Mouse (Mus musculus): ENCODE results near the gene Cox6b1. TPM values are rescaled to one million over a fixed set of nuclear protein-coding genes. Genes with fewer than 3 reads are reported as not detected.
A peak's percentile ranks its signal among the peaks of the same experiment; 100 is the strongest.

Gene Cox6b1
- polyA plus RNA-seq (2015; fragmentation: Nextera tagmentation; extraction: Ambion mirVana) = 899 and 915 TPM in 2 replicates

DNA sequence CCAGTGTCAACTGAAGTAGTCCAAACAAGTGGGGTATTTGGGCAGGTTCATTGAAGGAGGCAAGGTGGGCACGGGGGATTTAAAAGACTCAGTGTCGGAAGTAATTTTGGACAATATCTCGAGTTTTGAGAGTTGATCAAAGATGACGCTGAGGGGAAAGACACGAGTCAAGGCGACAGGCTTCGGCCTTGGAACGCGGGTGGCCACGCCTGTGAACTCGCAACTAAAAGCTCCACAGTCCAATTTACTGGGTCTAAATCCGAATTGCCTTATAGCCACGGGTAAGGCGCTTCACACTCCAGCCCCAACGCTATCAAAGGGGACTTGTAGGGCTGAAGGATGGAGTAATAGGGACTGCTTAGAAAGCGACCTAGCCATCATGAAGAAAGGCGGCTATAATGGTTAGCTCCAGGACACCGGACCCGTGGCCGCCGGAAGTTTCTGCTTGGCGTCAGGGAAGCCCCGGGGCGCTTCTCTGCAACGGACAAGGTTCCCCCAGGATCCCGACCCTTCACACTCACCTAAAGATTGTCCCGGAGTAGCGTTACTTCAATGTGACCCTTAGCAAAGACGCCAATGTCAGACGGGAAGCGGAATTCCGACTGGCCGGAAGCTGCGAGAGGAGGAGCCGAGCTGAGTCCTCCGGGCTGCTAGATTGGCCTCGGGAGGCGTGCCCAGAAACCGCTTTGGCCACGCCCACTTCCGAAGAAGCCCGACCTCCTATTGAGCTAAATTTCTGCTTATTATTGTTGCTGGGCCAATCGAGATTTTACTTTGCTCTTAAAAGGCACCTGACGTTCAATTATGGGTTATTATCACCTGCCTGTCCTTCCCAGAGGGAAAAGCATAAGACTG is at the start of gene Cox6b1:
Gene Cox6b1 (minus strand): TSS at position 622 of the 855 bp plus-strand sequence.
- peak within 1 kb of the TSS; percentile 64 for H3K9ac ChIP-seq (replicated peaks)
- peak within 1 kb of the TSS; percentile 62 for H3K27ac ChIP-seq (replicated peaks)
- peak; percentile 94 for ATAC-seq (replicated peaks)
- peaks cover 28% of the 10 kb centered on the region for H3K36me3 ChIP-seq
- H3K4me3 ChIP-seq = peak within 1 kb of the TSS; percentile 57
- H3K4me2 ChIP-seq (replicated peaks) = peak within 1 kb of the TSS; percentile 85
- no peaks in the 10 kb centered on the region for H3K9me3 ChIP-seq
- no peaks in the 10 kb centered on the region for H3K27me3 ChIP-seq
- peaks cover 14% of the 10 kb centered on the region for H3K4me1 ChIP-seq
- under 1% methylated on average over 44 of the region's 44 CpGs for WGBS

DNA sequence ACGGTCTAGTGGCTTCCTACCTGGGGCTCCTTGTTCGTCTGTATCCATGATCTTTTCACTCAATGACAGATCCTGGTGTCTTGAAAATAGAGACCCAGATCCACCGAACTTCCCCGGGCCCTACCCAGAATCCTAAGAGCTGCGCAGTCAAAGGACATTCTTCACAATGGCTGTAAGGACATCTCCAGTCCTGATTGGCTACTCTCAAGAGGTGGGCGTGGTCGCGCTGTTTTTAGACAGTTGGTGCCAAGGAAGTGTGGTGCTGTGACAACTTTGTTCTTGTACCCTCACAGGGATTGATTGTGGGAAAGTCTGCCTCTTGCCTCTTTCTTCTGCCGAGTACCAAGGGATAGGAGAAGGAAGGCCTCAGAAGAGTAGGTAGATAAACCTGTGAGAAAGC is 45.5 kb upstream of the Cox6b1 start, which contains the start of gene Pmis2:
Gene Pmis2 (minus strand): TSS at position 126 of the 400 bp plus-strand sequence.
- H3K9me3 ChIP-seq = no peaks in the 10 kb centered on the region
- 82% methylated on average over 9 of the region's 9 CpGs for WGBS

GRCm38 (mm10) chr7:30669229-30669628 is 43.3 kb upstream of the Cox6b1 start:
- H3K4me3 ChIP-seq = no peak overlapping the region
- H3K36me3 ChIP-seq = no peaks in the 10 kb centered on the region
- H3K4me1 ChIP-seq = peaks cover 10% of the 10 kb centered on the region
- no peak overlapping the region for H3K4me2 ChIP-seq (replicated peaks)
- no peak for ATAC-seq (replicated peaks)
- no peaks in the 10 kb centered on the region for H3K9me3 ChIP-seq
- H3K27ac ChIP-seq (replicated peaks) = no peak overlapping the region
- WGBS = 50% methylated on average over 3 of the region's 3 CpGs
- peaks cover 4% of the 10 kb centered on the region; the same call in 1 of the 2 replicates for H3K27me3 ChIP-seq
- no peak overlapping the region for H3K9ac ChIP-seq (replicated peaks)

More for the DNA sequence above, 45.5 kb upstream of the Cox6b1 start, which contains the start of gene Pmis2:
- H3K27ac ChIP-seq (replicated peaks) = no peak within 1 kb of the TSS
- H3K27me3 ChIP-seq = peaks cover 12% of the 10 kb centered on the region; the same call in 1 of the 2 replicates
- H3K4me3 ChIP-seq = no peak within 1 kb of the TSS
- no peak within 1 kb of the TSS for H3K4me2 ChIP-seq (replicated peaks)
- no peaks in the 10 kb centered on the region for H3K4me1 ChIP-seq
- ATAC-seq (replicated peaks) = no peak
- H3K9ac ChIP-seq (replicated peaks) = no peak within 1 kb of the TSS
- no peaks in the 10 kb centered on the region for H3K36me3 ChIP-seq

DNA sequence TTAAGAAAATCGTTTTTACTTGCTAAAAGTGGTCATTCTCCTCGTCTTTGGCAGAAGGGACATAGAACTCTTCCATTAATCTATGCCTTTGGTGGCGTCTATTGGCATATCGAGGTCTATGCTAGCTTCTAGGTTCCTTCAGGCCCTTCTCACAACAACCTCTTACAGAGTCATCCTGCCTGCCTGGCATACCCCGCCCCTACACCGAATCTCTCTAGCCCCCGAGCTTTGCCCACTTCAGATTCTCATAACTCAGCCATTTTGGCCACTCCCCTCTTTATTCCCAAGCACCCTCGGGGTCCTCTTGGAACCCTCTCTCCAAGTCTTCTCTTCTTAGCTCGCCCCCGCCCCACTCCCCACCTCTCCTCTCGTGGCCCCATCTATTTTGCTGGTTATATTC is 39.4 kb upstream of the Cox6b1 start:
- Histone ChIP-seq H3K4me2 (replicated peaks) (peak overlapping the region; percentile 82), H3K9me3 (no peaks in the 10 kb centered on the region), H3K27ac (replicated peaks) (peak overlapping the region; percentile 81), H3K4me1 (peaks cover 14% of the 10 kb centered on the region), H3K4me3 (peak overlapping the region; percentile 62), H3K27me3 (peaks cover 4% of the 10 kb centered on the region; the same call in 1 of the 2 replicates), H3K9ac (replicated peaks) (peak overlapping the region; percentile 72), H3K36me3 (peaks cover 11% of the 10 kb centered on the region; the same call in 1 of the 2 replicates)
- peak; percentile 69 for ATAC-seq (replicated peaks)
- 10% methylated on average over 11 of the region's 11 CpGs for WGBS

DNA sequence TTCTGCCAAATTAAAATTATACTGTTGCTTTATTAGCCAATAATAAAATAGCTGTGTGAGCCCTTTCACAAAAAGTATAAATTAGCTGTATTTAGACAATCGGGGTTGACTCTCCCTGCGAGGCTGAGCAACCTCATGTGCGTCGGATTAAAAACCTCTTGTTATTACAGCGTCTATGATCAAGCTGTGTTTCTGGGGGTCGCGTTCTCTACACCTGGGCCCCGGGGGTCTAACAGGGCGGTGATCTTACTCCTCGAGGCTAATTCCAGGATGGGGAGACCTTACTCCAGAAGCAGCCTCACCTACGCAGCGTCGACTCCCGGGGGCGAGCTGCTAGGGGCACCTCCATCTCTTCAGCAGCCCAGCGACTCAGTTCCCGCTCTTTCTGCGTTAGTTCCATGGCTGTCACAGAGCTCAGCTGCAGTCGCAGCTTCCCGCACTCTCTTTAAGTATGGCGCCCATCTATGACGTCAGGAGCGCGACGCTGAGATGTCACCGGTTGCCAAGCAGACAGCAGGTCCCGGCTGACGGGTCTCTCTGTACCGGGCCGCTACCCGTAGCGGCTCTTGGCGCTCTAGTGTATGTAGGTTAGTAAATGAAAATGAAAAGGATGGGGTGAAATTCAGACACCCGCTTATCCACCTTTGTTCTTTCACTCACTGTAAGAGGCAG is 38.7 kb upstream of the Cox6b1 start, which contains the start of gene Haus5:
Gene Haus5 (minus strand): TSS at position 466 of the 672 bp plus-strand sequence.
- WGBS = under 1% methylated on average over 34 of the region's 34 CpGs
- H3K9ac ChIP-seq (replicated peaks) = peak within 1 kb of the TSS; percentile 72
- ATAC-seq (replicated peaks) = peak; percentile 96

GRCm38 (mm10) chr7:30649591-30650540 is 23.9 kb upstream of the Cox6b1 start, which contains the start of gene Rbm42:
Gene Rbm42 (minus strand): TSS chr7:30650317.
- no peaks in the 10 kb centered on the region for H3K27me3 ChIP-seq
- H3K4me3 ChIP-seq = peak within 1 kb of the TSS; percentile 69
- H3K9me3 ChIP-seq = no peaks in the 10 kb centered on the region
- H3K27ac ChIP-seq (replicated peaks) = peak within 1 kb of the TSS; percentile 74
- H3K4me1 ChIP-seq = peaks cover 17% of the 10 kb centered on the region
- H3K36me3 ChIP-seq = peaks cover 43% of the 10 kb centered on the region
- H3K4me2 ChIP-seq (replicated peaks) = peak within 1 kb of the TSS; percentile 92
- H3K9ac ChIP-seq (replicated peaks) = peak within 1 kb of the TSS; percentile 90
- 2% methylated on average over 59 of the region's 59 CpGs for WGBS
- peak; percentile 99 for ATAC-seq (replicated peaks)

More for the DNA sequence above, 38.7 kb upstream of the Cox6b1 start, which contains the start of gene Haus5:
- peak within 1 kb of the TSS; percentile 62 for H3K4me3 ChIP-seq
- H3K27me3 ChIP-seq = peaks cover 4% of the 10 kb centered on the region; the same call in 1 of the 2 replicates
- peaks cover 14% of the 10 kb centered on the region for H3K4me1 ChIP-seq
- peak within 1 kb of the TSS; percentile 82 for H3K4me2 ChIP-seq (replicated peaks)
- peak within 1 kb of the TSS; percentile 81 for H3K27ac ChIP-seq (replicated peaks)
- H3K9me3 ChIP-seq = no peaks in the 10 kb centered on the region
- H3K36me3 ChIP-seq = peaks cover 11% of the 10 kb centered on the region; the same call in 1 of the 2 replicates

GRCm38 (mm10) chr7:30639083-30639482 is 13.1 kb upstream of the Cox6b1 start:
- no peak for ATAC-seq (replicated peaks)
- H3K27ac ChIP-seq (replicated peaks) = no peak overlapping the region
- no peak overlapping the region for H3K9ac ChIP-seq (replicated peaks)
- H3K4me2 ChIP-seq (replicated peaks) = no peak overlapping the region
- H3K36me3 ChIP-seq = peaks cover 42% of the 10 kb centered on the region
- no peak overlapping the region for H3K4me3 ChIP-seq
- peaks cover 4% of the 10 kb centered on the region for H3K4me1 ChIP-seq
- no peaks in the 10 kb centered on the region for H3K9me3 ChIP-seq
- 23% methylated on average over 4 of the region's 4 CpGs for WGBS
- peaks cover 27% of the 10 kb centered on the region for H3K27me3 ChIP-seq

- no peak for ATAC-seq (replicated peaks)
- peaks cover 51% of the 10 kb centered on the region for H3K27me3 ChIP-seq
- WGBS = 26% methylated on average over 11 of the region's 11 CpGs
These were observed 10.4 kb upstream of the Cox6b1 start for GRCm38 (mm10) chr7:30636395-30636794.

GRCm38 (mm10) chr7:30635752-30636151 is 9.8 kb upstream of the Cox6b1 start, which contains the start of gene Etv2:
Gene Etv2 (minus strand): TSS chr7:30635852.
- Histone ChIP-seq H3K4me1 (peaks cover 4% of the 10 kb centered on the region), H3K36me3 (peaks cover 9% of the 10 kb centered on the region), H3K4me2 (replicated peaks) (peak within 1 kb of the TSS; percentile 22), H3K9ac (replicated peaks) (no peak within 1 kb of the TSS), H3K27ac (replicated peaks) (no peak within 1 kb of the TSS), H3K9me3 (no peaks in the 10 kb centered on the region), H3K4me3 (no peak within 1 kb of the TSS), H3K27me3 (peaks cover 53% of the 10 kb centered on the region)
- no peak for ATAC-seq (replicated peaks)
- WGBS = 2% methylated on average over 5 of the region's 5 CpGs

More at GRCm38 (mm10) chr7:30636395-30636794, 10.4 kb upstream of the Cox6b1 start:
- peaks cover 16% of the 10 kb centered on the region for H3K36me3 ChIP-seq
- H3K9ac ChIP-seq (replicated peaks) = no peak overlapping the region
- H3K4me2 ChIP-seq (replicated peaks) = no peak overlapping the region
- H3K27ac ChIP-seq (replicated peaks) = no peak overlapping the region
- H3K4me3 ChIP-seq = no peak overlapping the region
- peaks cover 4% of the 10 kb centered on the region for H3K4me1 ChIP-seq
- H3K9me3 ChIP-seq = no peaks in the 10 kb centered on the region

DNA sequence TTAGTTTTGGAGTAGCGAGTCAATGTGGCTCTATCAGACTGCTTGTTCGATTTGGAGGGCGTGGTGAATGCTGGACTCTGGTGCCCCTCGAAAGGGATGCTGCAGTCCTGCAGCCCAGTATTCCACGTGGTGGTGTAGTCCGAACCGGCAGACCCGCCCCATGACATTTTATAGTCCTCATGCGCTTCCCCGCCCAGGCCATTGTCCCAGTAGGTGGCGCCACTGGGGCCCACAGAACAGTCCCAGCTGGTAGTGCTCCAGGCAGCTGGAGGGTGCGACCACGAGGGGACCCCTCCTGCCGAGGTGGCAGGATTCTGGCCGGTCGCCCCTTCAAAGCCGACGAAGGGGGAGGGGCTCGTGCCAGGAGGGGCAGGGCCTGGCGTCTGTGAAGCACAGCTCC is 8.7 kb upstream of the Cox6b1 start:
- Histone ChIP-seq H3K27ac (replicated peaks) (no peak overlapping the region), H3K27me3 (peaks cover 53% of the 10 kb centered on the region), H3K36me3 (no peaks in the 10 kb centered on the region), H3K9me3 (no peaks in the 10 kb centered on the region), H3K4me3 (no peak overlapping the region), H3K9ac (replicated peaks) (no peak overlapping the region), H3K4me2 (replicated peaks) (peak overlapping the region; percentile 22), H3K4me1 (peaks cover 4% of the 10 kb centered on the region)
- under 1% methylated on average over 20 of the region's 20 CpGs for WGBS
- 0 out of 2 replicates have a peak, but pooled peaks have one; percentile 41 for ATAC-seq (replicated peaks)

Measured in forebrain, embryonic 15.5 days (tissue).